Mouse (Mus musculus) CH12.LX (cell line): Measurements from ENCODE around the gene Rcvrn.

Experiments
- ETS1 ChIP-seq: conservative IDR thresholded peaks from 2 replicates; pipeline ENCODE4 v1.6.1; 2012; ENCODE audit warnings: low read depth, mild to moderate bottlenecking, inconsistent platforms, low read length, improper control_type of control experiment, moderate library complexity
- JUND ChIP-seq: conservative IDR thresholded peaks from 2 replicates; pipeline ENCODE4 v1.6.1; 2011; ENCODE audit warnings: low read depth, low read length, improper control_type of control experiment
- MAZ ChIP-seq: IDR thresholded peaks from 2 replicates; pipeline ENCODE4 v1.6.1; 2012; ENCODE audit warnings: low read depth, mild to moderate bottlenecking, inconsistent platforms, low read length, improper control_type of control experiment, moderate library complexity
- POLR2A ChIP-seq: IDR thresholded peaks from 2 replicates; pipeline ENCODE4 v1.6.1; 2011; ENCODE audit warnings: low read depth, mild to moderate bottlenecking, improper control_type of control experiment, low read length
- RAD21 ChIP-seq: IDR thresholded peaks from 2 replicates; pipeline ENCODE4 v1.6.1; 2011; ENCODE audit warnings: low read depth, mild to moderate bottlenecking, low read length, improper control_type of control experiment, moderate library complexity
- RCOR1 ChIP-seq: conservative IDR thresholded peaks from 2 replicates; pipeline ENCODE4 v1.6.1; 2012; ENCODE audit warnings: low read depth, mild to moderate bottlenecking, inconsistent platforms, low read length, improper control_type of control experiment
- SIN3A ChIP-seq: IDR thresholded peaks from 2 replicates; pipeline ENCODE4 v1.6.1; 2012; ENCODE audit warnings: low read length, improper control_type of control experiment, inconsistent platforms
- SMC3 ChIP-seq: IDR thresholded peaks from 2 replicates; pipeline ENCODE4 v1.6.1; 2011; ENCODE audit warnings: low read depth, low read length, improper control_type of control experiment
- TBP ChIP-seq: conservative IDR thresholded peaks from 2 replicates; pipeline ENCODE4 v1.6.1; 2011; ENCODE audit warnings: low read depth, low read length, improper control_type of control experiment
- TCF12 ChIP-seq: IDR thresholded peaks from 2 replicates; pipeline ENCODE4 v1.6.1; 2014; ENCODE audit warnings: low read depth, mild to moderate bottlenecking, inconsistent platforms, low read length, improper control_type of control experiment

- no peak for TF ChIP-seq ETS1
- no peak for TF ChIP-seq MAZ
- TF ChIP-seq RAD21, result no peak
- no peak for TF ChIP-seq TBP
- TF ChIP-seq TCF12, result no peak
- TF ChIP-seq SIN3A, result no peak
- TF ChIP-seq SMC3, result no peak
- TF ChIP-seq POLR2A, result no peak
- TF ChIP-seq JUND, result no peak
- TF ChIP-seq RCOR1, result no peak
Measured at GRCm38 (mm10) chr11:67670031-67670430, 25.1 kb upstream of the Rcvrn start.
